Mouse (Mus musculus): ENCODE measurements around the gene Med28.

Med28 gene

DNA sequence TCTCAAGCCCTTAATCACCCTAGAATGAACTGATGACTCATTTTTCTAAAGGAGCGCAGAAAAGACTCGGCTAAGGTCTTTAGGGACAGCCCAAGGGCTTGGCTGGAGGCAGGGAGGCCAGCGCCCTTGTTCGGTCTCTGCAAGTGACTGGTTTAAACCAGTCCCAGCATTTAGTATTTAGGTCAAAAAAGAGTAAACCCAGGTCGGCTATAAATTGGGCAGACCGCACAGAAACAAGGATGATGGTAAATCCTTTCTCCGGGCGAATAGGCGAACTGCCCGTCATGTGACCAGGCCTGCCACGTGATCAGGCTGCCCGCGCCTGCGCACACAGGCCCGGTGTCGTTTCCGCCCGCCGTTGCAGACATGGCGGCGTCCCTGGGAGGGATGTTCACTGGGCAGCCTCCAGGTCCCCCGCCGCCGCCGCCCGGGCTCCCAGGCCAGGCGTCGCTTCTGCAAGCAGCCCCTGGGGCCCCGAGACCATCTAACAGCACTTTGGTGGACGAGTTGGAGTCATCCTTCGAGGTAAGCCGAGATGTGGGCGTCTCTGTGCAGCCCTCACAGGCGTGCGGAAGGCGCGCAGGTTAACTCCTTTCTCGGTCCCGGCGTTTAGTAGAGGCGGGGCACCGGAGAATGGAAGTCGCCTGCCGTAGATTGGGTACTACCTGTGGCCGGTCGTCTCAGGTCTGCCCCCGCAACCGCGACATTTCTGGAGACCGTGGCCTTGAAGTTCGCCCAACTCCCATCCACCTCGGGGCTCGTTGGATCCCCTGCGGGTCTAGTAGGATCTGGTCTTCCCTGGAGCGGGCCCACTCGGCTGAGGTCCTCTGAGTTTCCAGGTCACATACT lies at the start of gene Med28:
Gene Med28, plus strand, starts transcription at position 270 of the 849 bp plus-strand sequence.
- CTCF ChIA-PET, result no interaction called here
- POLR2A ChIA-PET, result interaction anchor here in 2 of 4 experiments (0.6 to 13.6 kb wide), 4 partner anchors 9 to 28 kb away, joined by 4 to 249 read pairs (median 5); partner anchors contain the start of gene Lap3 (in 1 of the 2)

DNA sequence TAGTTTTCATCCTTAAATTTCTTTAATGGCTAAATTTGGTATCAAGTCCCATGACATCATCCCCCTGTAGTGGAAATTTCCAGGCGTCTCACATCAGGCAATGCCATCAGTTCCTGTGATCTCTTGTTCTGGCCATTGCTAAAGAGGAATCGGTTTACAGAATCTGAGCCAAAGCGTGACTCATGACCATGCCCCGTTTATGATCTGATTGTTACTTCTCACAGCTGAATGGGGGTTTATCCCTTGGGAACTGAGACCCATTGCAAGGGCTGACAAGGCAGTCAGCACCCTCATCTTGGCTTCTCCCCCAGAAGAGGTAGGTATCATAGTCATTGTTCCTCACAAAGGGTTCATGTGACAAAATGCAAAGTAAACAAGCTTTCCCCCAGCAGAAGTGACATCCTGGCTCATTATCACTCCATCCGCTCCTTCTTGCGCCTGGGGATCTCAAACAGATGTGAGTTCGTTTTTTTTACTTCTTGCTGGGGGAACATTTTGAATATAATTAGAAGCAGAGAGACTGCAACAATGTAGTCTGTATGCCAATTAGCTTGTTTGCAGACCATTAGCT lies 47.1 kb upstream of the Med28 start:
- ChIA-PET POLR2A (no interaction called here), CTCF (interaction anchor here in 2 of 4 experiments (1.4 to 2.1 kb wide), 2 partner anchors 61 kb away, joined by 4 to 9 read pairs; no protein-coding TSS in a partner anchor)

DNA sequence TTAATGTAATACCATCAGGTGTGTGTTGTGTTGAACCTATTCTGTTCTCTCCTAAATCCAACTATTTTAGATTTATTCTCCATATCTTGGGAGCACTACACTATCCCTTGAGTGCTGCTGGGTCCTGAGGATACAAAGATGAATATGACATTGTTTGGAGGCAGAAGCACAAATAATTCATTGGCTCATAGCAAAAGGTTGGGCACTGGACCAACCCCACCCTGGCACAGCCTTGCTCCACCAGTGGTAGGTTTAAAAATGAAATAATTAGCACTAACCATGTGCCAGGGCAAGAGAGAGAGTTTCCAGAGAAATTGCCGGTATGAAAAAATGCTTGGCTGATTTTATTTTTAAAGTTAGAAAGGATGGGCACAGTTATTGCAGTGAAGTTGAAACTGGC lies 46.5 kb upstream of the Med28 start:
- CTCF ChIA-PET, result interaction anchor here in 2 of 4 experiments (1.4 to 2.1 kb wide), 2 partner anchors 61 kb away, joined by 4 to 9 read pairs; no protein-coding TSS in a partner anchor
- POLR2A ChIA-PET, result no interaction called here

DNA sequence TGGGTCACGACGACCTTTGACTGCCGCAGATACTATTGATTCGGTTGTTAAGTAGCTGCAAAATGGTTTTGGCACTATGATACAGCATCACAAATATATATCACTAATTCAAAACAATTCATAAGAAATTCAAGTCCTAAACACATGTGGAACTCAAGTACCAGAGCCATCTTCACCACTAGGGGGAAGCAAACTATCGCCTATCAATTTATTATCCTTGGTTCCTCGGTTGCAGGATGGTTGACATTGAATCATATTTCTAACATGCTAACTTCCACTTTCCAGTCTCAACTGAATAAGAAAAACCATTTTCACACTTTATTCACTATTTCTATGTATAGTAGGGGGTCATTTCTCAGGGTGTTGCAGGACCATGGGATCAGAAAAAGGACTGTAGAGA lies 45.8 kb upstream of the Med28 start:
- ChIA-PET POLR2A (no interaction called here), CTCF (interaction anchor here in 1 of 4 experiments (2.1 kb wide), 1 partner anchor 60 kb away, joined by 9 read pairs; no protein-coding TSS in a partner anchor)

DNA sequence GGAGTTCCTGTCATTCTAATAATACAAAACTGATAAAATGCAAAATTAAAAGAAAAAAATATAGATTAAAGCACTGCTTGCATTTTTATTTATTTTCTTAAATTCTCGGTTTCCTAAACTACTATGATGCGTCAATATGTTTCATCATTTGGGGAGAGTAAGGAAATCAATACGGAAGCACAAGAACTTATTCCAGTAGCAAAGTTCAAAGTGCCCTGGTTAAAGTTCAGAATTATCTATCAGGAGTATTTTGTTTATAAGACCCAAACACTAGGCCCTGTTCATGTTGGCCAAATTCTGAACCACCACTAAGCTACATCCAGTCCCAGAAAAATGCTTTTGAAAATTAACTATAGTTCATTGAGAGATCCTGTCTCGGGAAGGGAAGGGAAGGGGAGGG lies 45.3 kb upstream of the Med28 start:
- POLR2A ChIA-PET, result no interaction called here
- CTCF ChIA-PET, result interaction anchor here in 1 of 4 experiments (2.1 kb wide), 1 partner anchor 60 kb away, joined by 9 read pairs; no protein-coding TSS in a partner anchor

DNA sequence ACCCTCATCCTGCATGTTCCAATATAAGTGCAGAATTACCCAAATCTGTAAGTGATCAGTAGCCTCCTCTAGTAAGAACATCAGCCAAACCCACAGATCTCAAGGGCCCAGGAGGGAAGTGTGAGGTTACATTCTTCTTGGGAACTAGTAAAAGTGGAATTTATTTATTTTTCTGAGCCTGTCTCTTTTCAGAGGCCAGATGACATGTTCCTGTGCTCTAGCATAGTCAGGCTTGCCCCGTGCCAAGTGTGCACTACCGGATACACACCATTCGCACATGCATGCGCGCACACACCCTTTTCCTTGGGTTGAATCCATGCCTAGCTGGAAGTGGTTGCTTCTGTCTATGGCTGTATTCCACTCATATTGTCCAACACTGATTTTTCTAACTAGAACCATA lies 44.3 kb upstream of the Med28 start:
- CTCF ChIA-PET, result interaction anchor here in 1 of 4 experiments (2.2 kb wide), 1 partner anchor 59 kb away, joined by 10 read pairs; no protein-coding TSS in a partner anchor
- POLR2A ChIA-PET, result no interaction called here

GRCm38 (mm10) chr5:45476288-45476687 lies 43.7 kb upstream of the Med28 start:
- POLR2A ChIA-PET, result interaction anchor here in 1 of 4 experiments (1.2 kb wide), 1 partner anchor 58 kb away, joined by 3 read pairs; no protein-coding TSS in a partner anchor

GRCm38 (mm10) chr5:45477601-45478000 lies 42.4 kb upstream of the Med28 start:
- POLR2A ChIA-PET, result interaction anchor here in 2 of 4 experiments (1.0 to 1.7 kb wide), 4 partner anchors 14 to 57 kb away, joined by 3 to 4 read pairs (median 3); partner anchors contain the start of gene Qdpr (in 2 of the 2)
- CTCF ChIA-PET, result interaction anchor here in 2 of 4 experiments (0.8 to 2.2 kb wide), 2 partner anchors 57 to 58 kb away, joined by 4 to 10 read pairs; no protein-coding TSS in a partner anchor

More at GRCm38 (mm10) chr5:45476288-45476687, 43.7 kb upstream of the Med28 start:
- CTCF ChIA-PET, result interaction anchor here in 2 of 4 experiments (0.7 to 2.2 kb wide), 2 partner anchors 58 kb away, joined by 3 to 10 read pairs; no protein-coding TSS in a partner anchor

- POLR2A ChIA-PET, result interaction anchor here in 2 of 4 experiments (0.8 to 1.6 kb wide), 2 partner anchors 10 to 14 kb away, joined by 3 to 4 read pairs; no protein-coding TSS in a partner anchor
- CTCF ChIA-PET, result interaction anchor here in 2 of 4 experiments (0.6 kb wide), 3 partner anchors 21 to 952 kb away, joined by 3 read pairs; no protein-coding TSS in a partner anchor
These were observed 40.0 kb upstream of the Med28 start for GRCm38 (mm10) chr5:45480066-45480465.

DNA sequence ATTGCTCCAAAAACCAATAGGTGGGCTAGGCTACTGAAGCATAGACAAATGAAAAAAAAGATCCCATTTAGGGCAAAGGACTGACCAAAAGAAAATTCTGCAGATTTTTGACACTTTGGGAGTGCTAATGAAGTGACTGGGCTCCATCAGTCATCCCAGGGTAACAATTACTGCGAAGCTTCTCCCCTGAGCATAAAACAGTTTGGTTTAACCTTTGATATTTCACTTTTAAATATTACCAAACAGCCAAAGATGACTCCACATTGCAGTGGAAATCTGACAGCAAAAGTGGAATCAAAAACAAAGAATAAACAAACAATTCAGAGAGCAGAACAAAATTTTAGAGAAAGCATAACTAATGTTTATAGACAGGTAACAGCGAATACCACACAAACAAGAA lies 38.9 kb upstream of the Med28 start:
- POLR2A ChIA-PET, result interaction anchor here in 1 of 4 experiments (1.1 to 1.6 kb wide), 2 partner anchors 13 to 188 kb away, joined by 3 read pairs; partner anchors contain the start of gene Ncapg
- CTCF ChIA-PET, result interaction anchor here in 1 of 4 experiments (0.6 kb wide), 1 partner anchor 158 kb away, joined by 3 read pairs; no protein-coding TSS in a partner anchor

- ChIA-PET CTCF (no interaction called here), POLR2A (interaction anchor here in 1 of 4 experiments (0.7 kb wide), 1 partner anchor 44 kb away, joined by 4 read pairs; no protein-coding TSS in a partner anchor)
These were observed 37.4 kb upstream of the Med28 start for GRCm38 (mm10) chr5:45482607-45483006.

DNA sequence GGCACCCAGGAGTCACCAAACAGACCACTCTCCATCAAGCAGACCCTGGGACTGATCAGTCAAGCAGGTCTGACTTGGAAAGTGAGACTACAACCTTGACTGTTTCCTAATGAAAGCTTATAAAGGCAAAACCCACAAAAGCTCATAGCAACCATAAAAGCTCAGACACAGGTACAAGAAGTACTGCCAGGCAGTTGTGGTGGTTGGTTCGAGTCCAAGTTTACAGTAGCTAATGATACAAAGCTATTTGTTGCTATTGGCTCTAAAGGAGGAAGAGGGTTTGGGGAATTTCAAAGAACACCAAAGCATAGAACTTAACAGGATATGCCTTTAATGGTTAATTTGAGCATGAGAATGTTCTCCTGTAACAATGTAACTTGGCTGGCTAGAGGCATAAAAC lies 36.4 kb upstream of the Med28 start:
- ChIA-PET CTCF (no interaction called here), POLR2A (interaction anchor here in 1 of 4 experiments (0.8 kb wide), 1 partner anchor 33 kb away, joined by 3 read pairs; the partner anchor contains the start of gene Qdpr)

GRCm38 (mm10) chr5:45491776-45492175 lies 28.3 kb upstream of the Med28 start:
- CTCF ChIA-PET, result interaction anchor here in 1 of 4 experiments (0.8 kb wide), 1 partner anchor 42 kb away, joined by 3 read pairs; no protein-coding TSS in a partner anchor
- POLR2A ChIA-PET, result interaction anchor here in 2 of 4 experiments (0.7 to 16.9 kb wide), 12 partner anchors 13 to 178 kb away, joined by 3 to 249 read pairs (median 4); partner anchors contain the start of genes Ncapg (in 2 of the 2), Qdpr (in 2 of the 2) and Fam184b (in 1 of the 2)

GRCm38 (mm10) chr5:45493191-45494092 lies 26.6 kb upstream of the Med28 start, which contains the start of gene Lap3:
Gene Lap3, plus strand, starts transcription at chr5:45493374.
- ChIA-PET POLR2A (interaction anchor here in 2 of 4 experiments (0.6 to 16.9 kb wide), 18 partner anchors 9 to 177 kb away, joined by 3 to 249 read pairs (median 5); partner anchors contain the start of genes Ncapg (in 2 of the 2) and Qdpr (in 2 of the 2)), CTCF (no interaction called here)

DNA sequence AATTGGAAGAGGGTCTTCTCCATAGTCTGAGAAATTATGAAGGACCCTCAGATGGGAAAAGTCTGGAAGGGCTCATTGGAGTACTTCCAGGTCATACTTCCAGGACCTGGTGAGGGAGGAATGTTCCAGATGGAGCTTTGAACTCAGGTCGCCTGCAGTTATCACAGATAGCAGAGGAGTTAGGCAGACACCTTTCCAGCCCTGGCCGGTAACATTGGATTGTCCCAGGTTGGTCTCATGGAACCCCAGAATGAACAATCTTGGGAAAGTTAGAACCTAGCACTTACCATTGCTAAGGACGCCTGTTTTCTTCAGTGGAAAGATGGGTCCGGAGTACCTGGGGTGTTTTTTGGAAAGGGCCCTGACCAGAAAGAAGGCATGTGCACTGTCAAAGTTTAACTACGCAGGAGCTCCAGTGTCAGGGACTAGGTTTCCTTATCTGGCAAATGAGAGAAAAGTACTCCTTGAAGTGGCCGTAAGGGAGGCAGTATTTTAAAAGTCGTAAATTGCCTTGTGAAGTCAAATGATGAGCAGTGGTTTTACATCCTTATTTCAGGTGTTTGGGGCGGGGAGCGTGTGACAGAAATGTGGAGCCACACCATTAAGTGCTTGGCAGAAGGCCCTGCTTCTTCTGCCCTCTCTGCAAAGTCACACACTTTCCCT lies 25.8 kb upstream of the Med28 start:
- CTCF ChIA-PET, result no interaction called here
- POLR2A ChIA-PET, result interaction anchor here in 2 of 4 experiments (0.6 to 16.9 kb wide), 19 partner anchors 8 to 176 kb away, joined by 3 to 249 read pairs (median 5); partner anchors contain the start of genes Ncapg (in 2 of the 2) and Qdpr (in 2 of the 2)

DNA sequence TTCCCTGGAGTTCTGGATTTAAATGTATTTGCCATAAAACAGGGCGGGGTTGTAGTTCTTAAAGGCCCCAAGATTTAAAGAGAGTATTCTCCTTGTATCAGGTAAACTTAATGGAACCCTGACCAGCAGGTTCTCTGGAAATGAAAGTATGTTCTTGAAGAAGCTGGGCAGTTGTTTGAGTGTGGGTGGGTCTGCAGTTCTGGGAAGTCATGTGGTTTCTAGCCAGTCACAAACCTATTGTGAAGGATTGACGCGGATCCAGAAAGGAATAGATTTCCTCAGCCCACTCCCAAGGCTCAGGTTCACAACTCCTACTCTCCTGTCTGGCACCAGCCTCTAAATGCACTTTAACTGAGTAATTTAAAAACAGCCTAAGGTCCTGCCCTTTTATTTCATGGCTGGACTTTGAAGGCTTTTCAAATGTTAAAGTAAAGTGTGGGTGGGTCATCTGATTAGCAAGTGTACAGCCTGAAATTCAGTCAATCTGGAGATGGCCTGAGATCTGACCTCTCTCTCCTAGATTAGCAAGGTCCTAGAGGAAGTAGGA lies 24.5 kb upstream of the Med28 start:
- ChIA-PET POLR2A (interaction anchor here (0.6 to 16.9 kb wide), 22 partner anchors 8 to 1847 kb away, joined by 3 to 249 read pairs (median 5); partner anchors contain the start of genes Ncapg (in 3 of the 4) and Qdpr (in 2 of the 4)), CTCF (interaction anchor here in 1 of 4 experiments (0.6 kb wide), 1 partner anchor 40 kb away, joined by 4 read pairs; no protein-coding TSS in a partner anchor)

Data from embryonic stem cell, embryonic (primary cell).